Mouse (Mus musculus): ENCODE measurements around the gene Ascl4. TPM values are rescaled to one million over a fixed set of nuclear protein-coding genes. Genes with fewer than 3 reads are reported as not detected.

Ascl4 gene
- 0.24 and 0.26 TPM in 2 replicates for polyA plus RNA-seq (2012; rRNA removed)

GRCm38 (mm10) chr10:85927676-85928445 lies at the start of gene Ascl4:
Gene Ascl4 (plus strand): TSS chr10:85927681.

GRCm38 (mm10) chr10:85916498-85917309 lies 10.8 kb upstream of the Ascl4 start, which contains the start of gene Prdm4:
Gene Prdm4 (minus strand): TSS chr10:85917142.

GRCm38 (mm10) chr10:85957464-85957950 lies 30.0 kb downstream of the Ascl4 start, which contains the start of gene Rtcb:
Gene Rtcb (minus strand): TSS chr10:85957823.

Other genes starting within 250 kb of the Ascl4 start
- 51.5 and 78.9 TPM in 2 replicates for gene Pwp1, start 98.2 kb upstream of the Ascl4 start, polyA plus RNA-seq (2012; rRNA removed)
- gene Prdm4, start 10.5 kb upstream of the Ascl4 start, polyA plus RNA-seq (2012; rRNA removed): 33.5 and 49.2 TPM in 2 replicates
- 199 and 218 TPM in 2 replicates for gene Rtcb, start 30.1 kb downstream of the Ascl4 start, polyA plus RNA-seq (2012; rRNA removed)
- 0.02 TPM in 1 of 2 replicates, not detected in the other for gene Bpifc, start 84.2 kb downstream of the Ascl4 start, polyA plus RNA-seq (2012; rRNA removed)
- 15.5 and 21.6 TPM in 2 replicates for gene Fbxo7, start 94.3 kb downstream of the Ascl4 start, polyA plus RNA-seq (2012; rRNA removed)